Mouse (Mus musculus) myocyte (in vitro differentiated cells): ENCODE measurements at regions not wholly inside any gene's neighbourhood (a gene's known extent, or its start where the extent isn't known, plus 50 kb on each side); places are given as distances from the start of the nearest gene placed in this dataset.

Experiments
- H3K27me3 ChIP-seq: one replicate; pipeline ENCODE4 v1.6.1; 2011; ENCODE audit not compliant: control insufficient read depth, insufficient read depth, insufficient read length
- H3K36me3 ChIP-seq: one replicate; pipeline ENCODE4 v1.6.1; 2011; ENCODE audit not compliant: control insufficient read depth, insufficient read depth
- H3K4me2 ChIP-seq: one replicate; pipeline ENCODE4 v1.6.1; 2011; ENCODE audit warnings: low read depth, control low read depth
- H3K4me3 ChIP-seq: one replicate; pipeline ENCODE4 v1.5.1; 2011; ENCODE audit warnings: mild to moderate bottlenecking, control low read depth, moderate library complexity
- H3K79me2 ChIP-seq: one replicate; pipeline ENCODE4 v1.6.1; 2011; ENCODE audit not compliant: control insufficient read depth, insufficient read depth
- H3ac ChIP-seq: one replicate; pipeline ENCODE4 v1.6.1; 2011; ENCODE audit not compliant: control insufficient read depth, insufficient read length
- CEBPB ChIP-seq: IDR thresholded peaks from 2 replicates; pipeline ENCODE4 v1.6.1; 2011; ENCODE audit warnings: mild to moderate bottlenecking, moderate library complexity; ENCODE audit not compliant: poor library complexity, insufficient read depth, severe bottlenecking
- E2F4 ChIP-seq: IDR thresholded peaks from one replicate; pipeline ENCODE4 v1.6.1; 2011; ENCODE audit warnings: mild to moderate bottlenecking, control low read depth, moderate library complexity; ENCODE audit not compliant: insufficient read depth
- MAX ChIP-seq: IDR thresholded peaks from one replicate; pipeline ENCODE4 v1.6.1; 2011; ENCODE audit warnings: low read depth, mild to moderate bottlenecking, control low read depth
- MYOD1 ChIP-seq, 3 experiments: IDR thresholded peaks; one replicate each; pipeline ENCODE4 v1.6.1; 2011; ENCODE audit warnings: control low read depth in 2 of 3, low read depth in 2 of 3, mild to moderate bottlenecking in 2 of 3, moderate library complexity in 1 of 3; ENCODE audit not compliant: insufficient read length in 2 of 3, control insufficient read depth in 1 of 3
- MYOG ChIP-seq, 3 experiments: IDR thresholded peaks; one replicate each; pipeline ENCODE4 v1.6.1; 2011; ENCODE audit warnings: control low read depth in 2 of 3, low read depth in 2 of 3, mild to moderate bottlenecking in 2 of 3; ENCODE audit not compliant: insufficient read length in 2 of 3, control insufficient read depth in 1 of 3, insufficient read depth in 1 of 3
- POLR2A ChIP-seq: IDR thresholded peaks from one replicate; pipeline ENCODE4 v1.6.1; 2011; ENCODE audit warnings: low read depth, mild to moderate bottlenecking, control low read depth, moderate library complexity; ENCODE audit not compliant: insufficient read length
- POLR2AphosphoS2 ChIP-seq: IDR thresholded peaks from one replicate; pipeline ENCODE4 v1.6.1; 2011; ENCODE audit warnings: low read depth, control low read depth; ENCODE audit not compliant: insufficient read length
- REST ChIP-seq: IDR thresholded peaks from one replicate; pipeline ENCODE4 v1.6.1; 2011; ENCODE audit warnings: mild to moderate bottlenecking, control low read depth, moderate library complexity; ENCODE audit not compliant: insufficient read depth, insufficient read length
- SRF ChIP-seq: IDR thresholded peaks from one replicate; pipeline ENCODE4 v1.6.1; 2011; ENCODE audit warnings: low read depth; ENCODE audit not compliant: control insufficient read depth, insufficient read length
- TCF12 ChIP-seq: IDR thresholded peaks from one replicate; pipeline ENCODE4 v1.6.1; 2011; ENCODE audit warnings: mild to moderate bottlenecking, control low read depth; ENCODE audit not compliant: poor library complexity, insufficient read depth, severe bottlenecking
- TCF3 ChIP-seq: IDR thresholded peaks from one replicate; pipeline ENCODE4 v1.6.1; 2011; ENCODE audit warnings: low read depth, control low read depth; ENCODE audit not compliant: insufficient read length
- USF1 ChIP-seq: IDR thresholded peaks from one replicate; pipeline ENCODE4 v1.6.1; 2011; ENCODE audit warnings: low read depth, mild to moderate bottlenecking, control low read depth, moderate library complexity

DNA sequence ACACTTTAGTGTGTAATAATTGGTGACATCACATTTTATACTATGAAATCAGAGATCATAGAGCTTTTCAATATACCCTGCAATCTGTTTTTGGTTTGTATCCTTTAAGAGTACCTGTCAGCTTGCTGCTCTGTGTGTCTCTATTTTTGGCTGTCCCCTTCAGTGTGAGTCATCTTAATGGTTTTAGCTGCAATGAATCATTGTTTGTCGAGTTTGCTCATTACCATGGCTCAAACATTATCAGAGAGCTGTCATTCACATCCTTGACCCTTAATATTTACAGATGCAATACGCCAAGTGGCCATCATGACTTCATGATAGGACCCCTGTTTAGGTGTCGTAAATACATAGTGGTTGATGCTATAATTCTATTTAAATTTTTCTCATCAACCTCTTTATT lies 591.0 kb upstream of the Pitx2 start:
- H3K79me2 ChIP-seq = no peaks in the 10 kb centered on the region
- TF ChIP-seq MYOG (IDR thresholded peaks at IDR 0.05; ENCODE audit: control insufficient read depth in 1 of 3, insufficient read depth in 1 of 3, insufficient read length in 2 of 3, low read depth in 2 of 3) = no peak
- no peak for TF ChIP-seq MYOD1 (IDR thresholded peaks at IDR 0.05; ENCODE audit: control insufficient read depth in 1 of 3, insufficient read length in 2 of 3, low read depth in 2 of 3)
- TF ChIP-seq MAX = no peak
- no peak for TF ChIP-seq E2F4
- no peak for TF ChIP-seq POLR2AphosphoS2

DNA sequence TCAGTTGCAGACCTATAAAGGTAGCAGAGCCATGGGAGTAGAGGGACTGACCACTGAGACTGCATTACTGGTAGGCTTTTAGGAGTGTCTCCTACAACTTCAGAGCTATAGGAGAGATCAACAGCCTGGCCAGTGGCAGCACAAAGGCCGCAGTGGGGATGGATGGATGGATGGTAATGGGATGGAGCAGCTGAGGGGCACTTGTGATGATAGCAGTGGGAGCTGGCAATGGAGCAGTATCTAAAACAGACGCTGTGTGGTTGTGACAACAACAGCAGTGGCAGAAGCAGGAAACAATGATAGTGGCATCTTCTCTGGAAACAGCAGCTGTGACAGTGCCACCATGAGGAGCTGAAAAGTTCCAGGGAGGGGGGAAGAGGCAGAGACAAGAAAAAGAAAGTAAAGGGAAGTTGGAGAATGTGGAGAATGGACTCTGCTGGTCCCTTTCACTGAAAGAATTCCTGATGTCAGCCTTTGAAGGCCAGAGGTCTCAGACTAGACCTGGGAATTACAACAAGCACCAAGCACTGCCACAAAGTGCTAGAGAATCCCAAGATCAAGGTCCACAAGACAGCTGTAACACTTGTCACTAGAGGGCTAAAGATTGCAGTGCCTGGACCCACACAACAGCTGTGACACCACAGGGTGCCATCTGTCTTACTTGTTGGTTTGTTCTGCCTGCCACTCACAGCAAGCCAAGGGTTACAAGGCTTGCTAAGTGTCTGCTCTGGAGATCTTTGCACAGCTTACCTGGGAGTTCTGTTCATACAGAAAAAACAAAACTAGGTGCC lies 624.1 kb upstream of the Pitx2 start:
- TF ChIP-seq POLR2A (no peak), TCF3 (peak; percentile 92), REST (no peak), E2F4 (no peak), POLR2AphosphoS2 (no peak), CEBPB (no peak), MAX (no peak), SRF (no peak), MYOD1 (IDR thresholded peaks at IDR 0.05; ENCODE audit: control insufficient read depth in 1 of 3, insufficient read length in 2 of 3, low read depth in 2 of 3) (peak; percentile 91 to 99 (median 97)), TCF12 (peak; percentile 89), MYOG (IDR thresholded peaks at IDR 0.05; ENCODE audit: control insufficient read depth in 1 of 3, insufficient read depth in 1 of 3, insufficient read length in 2 of 3, low read depth in 2 of 3) (peak; percentile 95 to 99 (median 99)), USF1 (no peak)
- H3ac ChIP-seq = no peak overlapping the region

More for the DNA sequence above, 591.0 kb upstream of the Pitx2 start:
- no peaks in the 10 kb centered on the region for H3K27me3 ChIP-seq
- H3K36me3 ChIP-seq = no peaks in the 10 kb centered on the region
- no peak overlapping the region for H3ac ChIP-seq
- no peak overlapping the region for H3K4me3 ChIP-seq
- H3K4me2 ChIP-seq = no peak overlapping the region

DNA sequence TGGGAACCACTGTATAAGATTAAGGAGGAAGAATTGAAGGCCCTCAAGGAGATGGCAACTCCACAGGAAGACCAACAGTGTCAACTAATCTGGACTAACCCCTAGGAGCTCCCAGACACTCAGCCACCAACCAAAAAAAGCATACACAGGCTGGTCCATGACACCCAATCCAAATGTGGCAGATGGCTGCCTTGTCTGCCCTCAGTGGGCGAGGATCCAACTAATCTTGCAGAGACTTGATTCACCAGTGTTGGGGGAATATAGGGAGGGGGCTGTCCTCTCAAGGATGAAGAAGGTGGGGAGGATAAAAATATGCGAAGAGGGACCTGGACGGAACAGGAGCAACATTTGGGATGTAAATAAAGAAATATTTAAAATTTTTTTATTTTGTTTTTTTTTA lies 629.1 kb upstream of the Pitx2 start:
- Histone ChIP-seq H3K79me2 (no peaks in the 10 kb centered on the region), H3K4me2 (no peak overlapping the region), H3K4me3 (no peak overlapping the region), H3K36me3 (no peaks in the 10 kb centered on the region), H3K27me3 (no peaks in the 10 kb centered on the region), H3ac (no peak overlapping the region)
- TF ChIP-seq MYOD1 (IDR thresholded peaks at IDR 0.05; ENCODE audit: control insufficient read depth in 1 of 3, insufficient read length in 2 of 3, low read depth in 2 of 3) (no peak), TCF12 (no peak), POLR2AphosphoS2 (no peak), MAX (no peak), POLR2A (no peak), SRF (no peak), CEBPB (no peak), MYOG (IDR thresholded peaks at IDR 0.05; ENCODE audit: control insufficient read depth in 1 of 3, insufficient read depth in 1 of 3, insufficient read length in 2 of 3, low read depth in 2 of 3) (no peak), REST (no peak), USF1 (no peak), E2F4 (no peak), TCF3 (no peak)

More for the DNA sequence above, 624.1 kb upstream of the Pitx2 start:
- H3K27me3 ChIP-seq = no peaks in the 10 kb centered on the region
- H3K4me3 ChIP-seq = no peak overlapping the region
- H3K4me2 ChIP-seq = no peak overlapping the region
- no peaks in the 10 kb centered on the region for H3K36me3 ChIP-seq
- no peaks in the 10 kb centered on the region for H3K79me2 ChIP-seq

DNA sequence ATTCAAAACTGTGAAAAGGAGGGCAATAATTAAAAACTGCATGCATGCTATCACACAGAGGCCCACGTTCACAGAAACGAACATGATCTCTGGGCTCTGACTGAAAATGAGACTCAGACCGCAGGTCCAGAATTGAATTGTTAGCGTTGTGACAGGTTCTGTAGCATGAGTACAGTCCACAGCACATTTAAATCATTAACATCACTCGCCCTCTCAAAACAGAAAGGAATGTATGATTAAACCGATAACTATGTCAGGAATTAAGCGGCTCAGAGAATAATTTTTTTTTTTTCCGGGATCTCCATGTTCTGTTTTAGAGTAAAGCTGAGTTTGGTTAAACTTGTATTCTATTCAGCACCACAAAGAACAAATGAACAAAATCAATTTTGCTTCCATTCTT lies 634.3 kb upstream of the Pitx2 start:
- TF ChIP-seq TCF3 (no peak), E2F4 (no peak), TCF12 (no peak), MYOG (IDR thresholded peaks at IDR 0.05; ENCODE audit: control insufficient read depth in 1 of 3, insufficient read depth in 1 of 3, insufficient read length in 2 of 3, low read depth in 2 of 3) (no peak), USF1 (no peak), MAX (no peak), REST (no peak), POLR2A (no peak), MYOD1 (IDR thresholded peaks at IDR 0.05; ENCODE audit: control insufficient read depth in 1 of 3, insufficient read length in 2 of 3, low read depth in 2 of 3) (no peak), POLR2AphosphoS2 (no peak), SRF (no peak), CEBPB (no peak)
- no peaks in the 10 kb centered on the region for H3K79me2 ChIP-seq

More for the DNA sequence above, 634.3 kb upstream of the Pitx2 start:
- Histone ChIP-seq H3K4me3 (no peak overlapping the region), H3K27me3 (no peaks in the 10 kb centered on the region), H3ac (no peak overlapping the region), H3K36me3 (no peaks in the 10 kb centered on the region), H3K4me2 (peak overlapping the region; percentile 53)
